Mouse (Mus musculus) heart, embryonic 16.5 days (tissue): ENCODE measurements at regions not wholly inside any gene's neighbourhood (a gene's known extent, or its start where the extent isn't known, plus 50 kb on each side); places are given as distances from the start of the nearest gene placed in this dataset.
A peak's percentile ranks its signal among the peaks of the same experiment; 100 is the strongest.

Experiments used
- ATAC-seq: fragments of 200-750 bp; cut with Nextera tagmentation; replicated peaks from 2 replicates; pipeline ENCODE4 v1.8.0; 2017; ENCODE audit warnings: moderate number of reproducible peaks; ENCODE audit not compliant: insufficient read depth, low FRiP score; ENCODE audit errors: extremely low read depth
- H3K27ac ChIP-seq: fragments of 300-500 bp; sonication (generic); 2 replicates; pipeline ENCODE4 v1.5.1; 2014; ENCODE audit warnings: mild to moderate bottlenecking, low read length, control low read depth, moderate library complexity
- H3K27me3 ChIP-seq: fragments of 300-500 bp; sonication (generic); 2 replicates; pipeline ENCODE4 v1.6.1; 2014; ENCODE audit warnings: low read length, mixed read lengths; ENCODE audit not compliant: control insufficient read depth, insufficient read depth
- H3K36me3 ChIP-seq: fragments of 300-500 bp; sonication (generic); 2 replicates; pipeline ENCODE4 v1.6.1; 2014; ENCODE audit not compliant: control insufficient read depth, insufficient read depth
- H3K4me1 ChIP-seq: fragments of 300-500 bp; sonication (generic); 2 replicates; pipeline ENCODE4 v1.6.1; 2014; ENCODE audit warnings: low read length, mixed read lengths; ENCODE audit not compliant: control insufficient read depth, insufficient read depth
- H3K4me2 ChIP-seq: fragments of 300-500 bp; sonication (generic); 2 replicates; pipeline ENCODE4 v1.6.1; 2014; ENCODE audit warnings: low read depth, mild to moderate bottlenecking, control low read depth, low read length
- H3K4me3 ChIP-seq: fragments of 300-500 bp; sonication (generic); 2 replicates; pipeline ENCODE4 v1.5.1; 2014; ENCODE audit warnings: mild to moderate bottlenecking, control low read depth, low read length
- H3K9ac ChIP-seq: fragments of 300-500 bp; sonication (generic); 2 replicates; pipeline ENCODE4 v1.6.1; 2014; ENCODE audit warnings: low read length, control low read depth
- H3K9me3 ChIP-seq: fragments of 300-500 bp; sonication (generic); replicated peaks from 2 replicates; pipeline ENCODE4 v1.6.1; 2016; ENCODE audit warnings: low read length; ENCODE audit not compliant: control insufficient read depth
- whole genome bisulfite sequencing: fragments of 180-500 bp; shearing (Covaris S2); extraction: QIAGEN DNeasy Blood & Tissue Kit; methylation state at CpG from one replicate; pipeline ENCODE4 v1.1.7; 2014; 5-methylcytosine and 5-hydroxymethylcytosine counted together

DNA sequence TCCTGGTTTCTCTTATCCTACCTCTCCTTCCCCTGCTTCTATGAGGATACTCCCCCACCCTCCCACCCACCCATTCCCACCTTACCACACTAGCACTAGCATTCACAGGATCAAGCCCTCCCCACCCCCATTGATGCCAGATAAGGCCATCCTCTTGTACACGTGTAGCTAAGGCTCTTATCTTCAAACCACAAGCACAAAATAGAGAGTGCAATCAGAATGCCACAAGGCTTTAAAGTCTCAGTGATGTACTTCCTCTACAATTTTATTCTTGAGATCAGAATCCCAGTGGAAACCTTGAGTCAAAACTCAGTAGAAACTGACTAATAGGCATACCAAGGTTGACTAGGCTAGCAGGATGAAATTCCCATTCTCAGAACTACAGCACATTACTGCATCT is 348.4 kb downstream of the Speer2 start:
- no peak overlapping the region for H3K4me3 ChIP-seq
- WGBS = 0% methylated on average over 1 of the region's 1 CpGs
- H3K27ac ChIP-seq = no peak overlapping the region
- no peaks in the 10 kb centered on the region for H3K36me3 ChIP-seq
- H3K4me2 ChIP-seq = no peak overlapping the region
- H3K9me3 ChIP-seq = no peaks in the 10 kb centered on the region
- H3K9ac ChIP-seq = no peak overlapping the region
- no peak for ATAC-seq
- no peaks in the 10 kb centered on the region for H3K4me1 ChIP-seq
- H3K27me3 ChIP-seq = no peaks in the 10 kb centered on the region

DNA sequence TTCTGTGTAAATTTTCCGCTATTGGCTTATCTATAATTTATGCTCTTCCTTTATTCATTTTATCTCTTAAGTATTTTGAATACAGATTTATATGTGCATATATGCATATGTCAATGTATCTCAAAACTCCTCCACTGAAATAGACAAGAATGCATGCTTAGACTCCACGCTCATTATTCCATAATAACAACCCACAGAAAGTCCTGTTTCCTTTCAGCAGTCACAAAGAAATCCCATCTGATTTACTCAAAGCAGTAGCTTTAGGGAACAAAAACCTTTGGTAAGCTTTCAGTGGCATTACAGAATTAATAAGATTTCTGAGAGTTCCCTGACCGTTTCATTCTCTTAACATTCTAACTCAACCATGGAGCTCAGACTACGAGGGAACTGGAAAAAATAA is 386.2 kb downstream of the Speer2 start:
- H3K4me3 ChIP-seq = no peak overlapping the region
- H3K9ac ChIP-seq = no peak overlapping the region
- no peaks in the 10 kb centered on the region for H3K4me1 ChIP-seq
- H3K27ac ChIP-seq = no peak overlapping the region
- H3K27me3 ChIP-seq = no peaks in the 10 kb centered on the region
- H3K9me3 ChIP-seq = no peaks in the 10 kb centered on the region
- no peak overlapping the region for H3K4me2 ChIP-seq
- ATAC-seq = no peak
- no peaks in the 10 kb centered on the region for H3K36me3 ChIP-seq
- 70% methylated on average over 4 of the region's 4 CpGs for WGBS

DNA sequence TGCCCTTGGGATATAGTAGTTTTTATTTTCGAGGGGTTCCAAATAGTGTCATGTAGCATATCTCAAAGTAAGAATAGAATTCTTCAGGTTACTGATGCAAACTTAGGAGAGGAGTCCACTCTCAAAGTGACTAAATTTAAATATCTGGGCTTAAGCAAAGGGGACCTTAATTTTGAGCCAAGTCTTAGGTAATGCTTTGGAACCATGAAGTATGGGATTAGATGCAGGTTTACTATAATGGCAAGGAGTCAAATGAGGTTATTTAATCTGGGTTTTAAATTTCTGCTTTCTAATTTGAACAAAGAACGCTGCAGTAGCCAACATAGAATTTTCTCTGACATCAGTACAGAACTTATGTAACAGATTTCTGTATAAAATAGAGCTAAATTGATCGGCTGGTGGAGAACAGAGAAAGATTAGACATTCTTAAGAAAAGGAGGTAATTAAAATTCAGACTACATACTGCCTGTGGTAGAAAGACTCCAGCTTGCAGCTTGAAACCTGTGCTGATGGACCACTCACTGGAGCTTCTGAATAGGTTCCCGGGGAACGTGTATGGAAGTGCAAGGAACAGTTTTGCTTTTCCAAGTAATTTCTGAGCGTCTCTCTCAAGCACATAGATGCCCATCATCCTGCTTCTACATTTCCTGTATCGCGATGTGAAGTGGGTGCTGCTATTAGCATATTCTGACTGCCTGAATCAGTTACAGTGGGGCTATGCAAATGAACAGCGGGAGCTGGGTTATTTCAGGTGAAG is 394.3 kb downstream of the Speer2 start:
- H3K27ac ChIP-seq = no peak overlapping the region
- no peaks in the 10 kb centered on the region for H3K4me1 ChIP-seq
- WGBS = 33% methylated on average over 9 of the region's 9 CpGs
- no peaks in the 10 kb centered on the region for H3K36me3 ChIP-seq
- H3K4me2 ChIP-seq = peak overlapping the region; percentile 42
- H3K4me3 ChIP-seq = no peak overlapping the region
- no peaks in the 10 kb centered on the region for H3K9me3 ChIP-seq
- H3K9ac ChIP-seq = no peak overlapping the region
- no peaks in the 10 kb centered on the region for H3K27me3 ChIP-seq
- no peak for ATAC-seq

DNA sequence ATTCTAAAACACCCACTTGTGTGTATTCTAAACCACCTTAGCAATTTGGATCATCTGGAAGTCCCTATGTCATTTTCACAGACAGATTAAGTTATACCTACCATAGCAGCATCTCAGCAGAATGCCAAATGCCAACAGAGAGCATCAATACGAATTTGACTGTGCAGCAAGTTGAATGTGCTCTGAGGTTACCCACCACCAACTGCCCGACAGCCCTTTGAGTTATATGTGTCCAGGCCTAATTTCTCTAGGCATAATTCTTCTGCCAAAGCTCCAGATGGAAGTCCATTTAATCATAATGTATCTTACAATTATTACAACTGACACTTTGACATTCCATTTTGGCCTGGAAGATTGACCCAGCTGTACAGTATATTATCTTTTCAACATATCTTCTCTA is 404.4 kb downstream of the Speer2 start:
- Histone ChIP-seq H3K4me2 (no peak overlapping the region), H3K27me3 (no peaks in the 10 kb centered on the region), H3K27ac (no peak overlapping the region), H3K4me1 (no peaks in the 10 kb centered on the region), H3K9me3 (no peaks in the 10 kb centered on the region), H3K36me3 (no peaks in the 10 kb centered on the region), H3K9ac (no peak overlapping the region), H3K4me3 (no peak overlapping the region)
- no peak for ATAC-seq
- 72% methylated on average over 2 of the region's 2 CpGs for WGBS

DNA sequence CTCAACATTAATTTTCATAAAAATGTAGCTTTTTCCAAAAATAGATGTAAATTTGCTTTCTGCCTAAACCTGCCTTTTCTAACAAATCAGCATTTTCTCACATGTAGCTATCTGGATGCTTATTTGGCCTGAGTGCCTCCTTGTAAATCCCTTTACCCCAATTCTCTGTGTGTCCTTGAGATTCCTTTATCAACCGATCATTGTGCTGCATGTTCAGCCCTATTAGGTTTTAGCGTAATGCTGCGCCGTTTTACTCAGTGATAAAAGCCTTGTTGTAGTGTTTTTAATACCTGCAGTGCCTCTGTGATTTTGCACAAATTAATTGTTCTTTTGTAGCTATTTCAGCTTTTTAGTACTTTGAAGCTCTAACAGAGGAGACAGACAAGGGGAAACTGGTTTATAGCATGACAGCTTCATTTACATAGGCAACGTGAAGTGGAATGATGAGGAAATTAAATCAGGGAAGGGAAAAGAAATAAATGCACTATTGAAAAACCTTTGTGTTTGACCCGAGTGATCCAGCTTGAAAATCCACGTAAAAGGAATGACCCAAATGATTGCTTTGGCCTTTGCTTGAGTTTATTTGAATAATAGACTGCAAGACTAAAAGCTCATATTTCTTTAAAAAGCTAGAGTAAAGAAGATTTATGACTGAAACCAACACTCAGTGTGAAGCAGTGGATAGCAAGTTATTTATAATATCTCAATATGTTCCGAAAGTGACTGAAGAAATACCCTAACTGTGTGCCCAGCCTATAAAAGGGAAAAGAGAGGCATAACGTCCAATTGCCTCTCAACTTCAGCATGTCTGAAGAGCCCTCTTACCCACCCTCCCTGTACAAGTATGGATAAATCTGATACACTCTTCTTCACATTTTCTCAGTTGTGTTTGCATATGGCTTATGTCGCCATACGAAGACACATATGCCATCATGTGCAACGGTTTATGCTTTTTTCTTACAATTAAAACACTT is 438.6 kb downstream of the Speer2 start:
- Histone ChIP-seq H3K27ac (no peak overlapping the region), H3K4me2 (no peak overlapping the region), H3K9me3 (no peaks in the 10 kb centered on the region), H3K27me3 (no peaks in the 10 kb centered on the region), H3K4me1 (no peaks in the 10 kb centered on the region), H3K36me3 (no peaks in the 10 kb centered on the region), H3K9ac (no peak overlapping the region), H3K4me3 (no peak overlapping the region)
- WGBS = 80% methylated on average over 12 of the region's 12 CpGs
- ATAC-seq = no peak
